Mouse (Mus musculus) hindlimb bud, embryonic 11.5 days (tissue): ENCODE measurements around the gene Gm12886.

Experiments
- DNase-seq: peaks from one replicate; pipeline ENCODE4 v3.0.0-alpha.2; 2012; ENCODE audit warnings: low read depth, low spot score; ENCODE audit errors: extremely low spot score

The Gm12886 gene

GRCm38 (mm10) chr4:121422999-121423398 lies at the start of gene Gm12886:
Gene Gm12886 (minus strand): TSS chr4:121423099.
- no peak for DNase-seq
